8 mouse cellular contexts compared by ENCODE assay signal in the genomic region with DNA sequence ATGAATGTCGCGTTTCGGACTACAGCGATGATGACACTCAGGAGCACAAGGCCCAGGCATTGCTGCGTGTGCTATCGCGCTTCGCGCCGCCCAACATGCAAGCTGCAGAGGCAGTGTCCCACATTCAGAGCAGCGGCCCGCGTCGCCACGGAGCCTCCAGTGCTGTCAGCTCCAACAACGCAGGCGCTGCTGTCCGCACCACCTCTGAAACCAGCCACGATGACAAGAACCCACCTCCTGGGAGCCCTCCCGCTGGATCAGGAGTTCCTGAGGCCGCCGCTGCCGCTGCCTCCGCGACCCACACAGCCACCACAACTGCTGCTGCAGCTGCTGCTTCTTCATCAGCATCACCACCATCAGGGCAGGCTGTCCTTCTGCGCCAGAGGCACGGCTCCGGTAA. TPM values are rescaled to one million over a fixed set of nuclear protein-coding genes. Genes with fewer than 3 reads are reported as not detected.
DNase-seq lines count a peak whose midpoint lies in the region; ATAC-seq and TF ChIP-seq lines count a peak whose summit lies in the region.

No protein-coding gene starts in this region.

- peak overlapping the region; percentile 37; the same call in 1 of the 2 replicates for H3K9ac ChIP-seq in kidney, embryonic 14.5 days (ENCODE audit: low read depth, low read length)
- peak overlapping the region; percentile 63 for H3K9ac ChIP-seq in hindbrain, embryonic 16.5 days (ENCODE audit: low read depth, low read length)
- H3K9ac ChIP-seq in neural tube, embryonic 13.5 days = peak overlapping the region; percentile 71

- H3K4me1 ChIP-seq in kidney, embryonic 14.5 days (ENCODE audit: control insufficient read depth, insufficient read depth, low read length) = 0 out of 2 replicates have a peak, but pooled peaks cover 6% of the 10 kb centered on the region
- peaks cover 3% of the 10 kb centered on the region for H3K4me1 ChIP-seq in cortical plate, adult 2 months (ENCODE audit: control insufficient read depth, insufficient read depth, low read length)
- H3K4me1 ChIP-seq in hindbrain, embryonic 16.5 days (ENCODE audit: control insufficient read depth, insufficient read depth, low read depth, low read length) = peaks cover 15% of the 10 kb centered on the region
- H3K4me1 ChIP-seq in neural tube, embryonic 13.5 days (replicated peaks) = peaks cover 54% of the 10 kb centered on the region

- no peak for TF ChIP-seq POLR2A in cortical plate, adult 2 months (IDR thresholded peaks at IDR 0.05; ENCODE audit: extremely low read depth, insufficient read depth, low read length)

- peak overlapping the region; percentile 44 for H3K4me2 ChIP-seq in kidney, embryonic 14.5 days (replicated peaks; ENCODE audit: low read depth, low read length)
- H3K4me2 ChIP-seq in hindbrain, embryonic 16.5 days (ENCODE audit: low read length) = peak overlapping the region; percentile 79
- peak overlapping the region; percentile 94 for H3K4me2 ChIP-seq in neural tube, embryonic 13.5 days

- no peak overlapping the region for H3K27ac ChIP-seq in kidney, embryonic 14.5 days (ENCODE audit: low read depth, low read length)
- H3K27ac ChIP-seq in cortical plate, adult 2 months (ENCODE audit: insufficient read depth, low read length) = no peak overlapping the region; the same call in 1 of the 2 replicates
- no peak overlapping the region for H3K27ac ChIP-seq in hindbrain, embryonic 16.5 days (ENCODE audit: low read depth, low read length)
- H3K27ac ChIP-seq in neural tube, embryonic 13.5 days (replicated peaks) = no peak overlapping the region

- peak overlapping the region; percentile 25 for H3K4me3 ChIP-seq in kidney, embryonic 14.5 days (ENCODE audit: low read length)
- H3K4me3 ChIP-seq in cortical plate, adult 2 months (ENCODE audit: insufficient read depth, low read length) = peak overlapping the region; percentile 34
- peak overlapping the region; percentile 34 for H3K4me3 ChIP-seq in hindbrain, embryonic 16.5 days (ENCODE audit: low read length)
- peak overlapping the region; percentile 40 for H3K4me3 ChIP-seq in neural tube, embryonic 13.5 days

- DNase-seq in kidney, adult 9 months = no peak
- DNase-seq in adrenal gland, postnatal 36 days = no peak
- DNase-seq in cerebellum, adult 11 months = no peak
- DNase-seq in heart, adult 8-10 months (ENCODE audit: low spot score) = no peak

- no peak for TF ChIP-seq CTCF in cortical plate, adult 2 months (IDR thresholded peaks at IDR 0.05; ENCODE audit: extremely low read depth, insufficient read depth, low read length)

- H3K27me3 ChIP-seq in kidney, embryonic 14.5 days (ENCODE audit: control insufficient read depth, insufficient read depth, low read length) = peaks cover 58% of the 10 kb centered on the region
- no peaks in the 10 kb centered on the region for H3K27me3 ChIP-seq in hindbrain, embryonic 16.5 days (replicated peaks; ENCODE audit: control insufficient read depth, insufficient read depth, low read length)
- H3K27me3 ChIP-seq in neural tube, embryonic 13.5 days = peaks cover 46% of the 10 kb centered on the region

- ATAC-seq in kidney, embryonic 14.5 days (ENCODE audit: low FRiP score, low TSS enrichment) = no peak
- no peak for ATAC-seq in hindbrain, embryonic 16.5 days
- ATAC-seq in neural tube, embryonic 13.5 days (ENCODE audit: low read depth) = no peak

- H3K36me3 ChIP-seq in kidney, embryonic 14.5 days (ENCODE audit: control insufficient read depth, insufficient read depth, low read length) = no peaks in the 10 kb centered on the region
- no peaks in the 10 kb centered on the region for H3K36me3 ChIP-seq in hindbrain, embryonic 16.5 days (ENCODE audit: control insufficient read depth, insufficient read depth, low read length)
- peaks cover 13% of the 10 kb centered on the region; the same call in 1 of the 2 replicates for H3K36me3 ChIP-seq in neural tube, embryonic 13.5 days

- no peaks in the 10 kb centered on the region for H3K9me3 ChIP-seq in kidney, embryonic 14.5 days (ENCODE audit: control insufficient read depth, low read length)
- no peaks in the 10 kb centered on the region for H3K9me3 ChIP-seq in hindbrain, embryonic 16.5 days (ENCODE audit: control insufficient read depth, low read length)
- no peaks in the 10 kb centered on the region for H3K9me3 ChIP-seq in neural tube, embryonic 13.5 days

- WGBS in kidney, embryonic 14.5 days = 7% methylated on average over 28 of the region's 28 CpGs
- 9% methylated on average over 27 of the region's 28 CpGs for WGBS in hindbrain, embryonic 16.5 days
- 5% methylated on average over 28 of the region's 28 CpGs for WGBS in neural tube, embryonic 13.5 days

RNA-seq across cellular contexts. Expression of gene Vstm2b, which starts 4.4 kb away (rescaled TPM):
- polyA plus RNA-seq in kidney, embryonic 14.5 days (2014; fragmentation: Nextera tagmentation; extraction: Ambion mirVana) = 8.9 and 10.1 TPM in 2 replicates
- 63.7 and 70.0 TPM in 2 replicates for polyA plus RNA-seq in cortical plate, adult 2 months (2012; rRNA removed)
- polyA plus RNA-seq in hindbrain, embryonic 16.5 days (2015; fragmentation: Nextera tagmentation; extraction: Ambion mirVana) = 26.0 and 27.4 TPM in 2 replicates
- polyA plus RNA-seq in neural tube, embryonic 13.5 days (2015; fragmentation: Nextera tagmentation; extraction: Ambion mirVana) = 22.1 and 23.0 TPM in 2 replicates
- 1 to 10 TPM in 1 of 2 experiments, under 1 TPM in 1; 0.89 to 2.2 TPM for total RNA-seq in adrenal gland, postnatal 36 days (2021)
- under 1 TPM in 2 of 4 experiments, not detected in 2; 0.12 to 0.37 TPM for total RNA-seq in heart, adult 8-10 months (2022)

Comparison
In these comparisons a context has a peak if more than half of its experiments do, and no peak if none do; other contexts are left out.
1. H3K4me2 ChIP-seq: peak in every context shown above with its lines; median percentile 94 in neural tube, embryonic 13.5 days; 79 in hindbrain, embryonic 16.5 days; 44 in kidney, embryonic 14.5 days.